Mouse (Mus musculus): ENCODE measurements around the gene Ctdnep1. TPM values are rescaled to one million over a fixed set of nuclear protein-coding genes. Genes with fewer than 3 reads are reported as not detected.

The Ctdnep1 gene
- polyA plus RNA-seq, 1 experiment from 2014 or later, result 22.6 TPM

DNA sequence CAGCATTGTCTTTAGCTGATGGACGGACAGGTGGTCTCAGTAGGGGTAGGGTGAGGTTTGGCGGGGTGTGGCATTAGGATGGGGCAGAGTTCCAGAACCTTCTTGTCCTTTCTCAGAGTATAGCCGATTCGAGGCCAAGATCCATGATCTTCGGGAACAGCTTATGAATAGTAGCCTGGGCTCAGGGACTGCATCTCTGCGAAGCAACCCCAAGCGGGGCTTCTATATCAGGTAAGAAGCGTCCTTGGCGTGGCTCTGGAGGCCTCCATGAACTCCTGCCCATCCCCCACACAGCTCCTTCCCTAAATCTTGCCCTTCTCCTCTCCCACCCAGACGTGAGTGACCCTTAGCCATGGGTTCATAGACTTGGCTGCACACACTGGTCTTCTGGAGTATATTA lies 58.7 kb downstream of the Ctdnep1 start:
- Histone ChIP-seq H3K36me3 (ENCODE audit: control insufficient read depth, insufficient read depth, low read length) (peaks cover 9% of the 10 kb centered on the region), H3K27me3 (ENCODE audit: control insufficient read depth, insufficient read depth, low read length) (no peaks in the 10 kb centered on the region), H3K4me2 (no peak overlapping the region), H3K4me3 (ENCODE audit: low read depth, low read length) (no peak overlapping the region), H3K4me1 (ENCODE audit: control insufficient read depth, insufficient read depth, low read length) (no peaks in the 10 kb centered on the region), H3K9ac (ENCODE audit: low read length) (no peak overlapping the region), H3K27ac (ENCODE audit: low read depth, low read length) (no peak overlapping the region), H3K9me3 (ENCODE audit: control insufficient read depth, low read length) (no peaks in the 10 kb centered on the region)
- 92% methylated on average over 10 of the region's 10 CpGs for WGBS
- no peak for ATAC-seq (ENCODE audit: low FRiP score)
- peak; percentile 78 for DNase-seq (ENCODE audit: low spot score, missing footprints)

DNA sequence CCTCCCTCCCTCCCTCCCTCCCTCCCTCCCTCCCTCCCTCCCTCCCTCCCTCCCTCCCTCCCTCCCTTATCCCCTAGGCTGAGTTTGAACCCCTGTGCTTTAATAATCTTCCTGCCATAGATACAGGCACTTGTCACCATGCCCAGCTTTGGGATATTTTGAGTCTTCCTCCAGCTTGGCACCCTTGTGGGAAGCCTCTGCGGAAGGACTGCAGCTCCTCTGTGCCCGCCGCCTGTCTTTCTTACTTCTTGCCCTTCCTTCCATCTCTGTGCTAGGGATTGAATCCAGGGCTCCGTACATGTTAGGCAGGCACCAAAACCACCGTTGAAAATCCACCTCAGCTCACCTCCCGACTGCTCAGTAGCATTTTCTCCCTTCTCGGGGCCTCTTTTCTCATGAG lies 59.2 kb downstream of the Ctdnep1 start:
- no peak overlapping the region for H3K4me3 ChIP-seq (ENCODE audit: low read depth, low read length)
- H3K27me3 ChIP-seq (ENCODE audit: control insufficient read depth, insufficient read depth, low read length), result no peaks in the 10 kb centered on the region
- H3K4me1 ChIP-seq (ENCODE audit: control insufficient read depth, insufficient read depth, low read length), result no peaks in the 10 kb centered on the region; the same call in 1 of the 2 replicates
- ATAC-seq (ENCODE audit: low FRiP score), result no peak
- no peak overlapping the region for H3K27ac ChIP-seq (ENCODE audit: low read depth, low read length)
- H3K36me3 ChIP-seq (ENCODE audit: control insufficient read depth, insufficient read depth, low read length), result peaks cover 11% of the 10 kb centered on the region
- no peak overlapping the region for H3K9ac ChIP-seq (ENCODE audit: low read length)
- H3K9me3 ChIP-seq (ENCODE audit: control insufficient read depth, low read length), result no peaks in the 10 kb centered on the region
- no peak overlapping the region for H3K4me2 ChIP-seq
- DNase-seq (ENCODE audit: low spot score, missing footprints), result peak; percentile 31
- 93% methylated on average over 7 of the region's 7 CpGs for WGBS

MicroRNA genes within 50 kb of the gene (microRNA counts, 519-probe panel; counts per million panel counts)
- microRNA mmu-miR-324-3p, result not detected
- microRNA mmu-miR-324-5p, result 5,247 counts per million, percentile 64 among the panel's probes with 10 or more counts

Small RNA genes within 50 kb of the gene (microRNA-seq; reads per million reads assigned to microRNA genes)
- gene Gm44349 (not detected), gene Mir324 (6,750 reads per million, percentile 93 among the genes with 10 or more reads in this experiment)

Other genes starting within 250 kb of the Ctdnep1 start
- 52.4 and 54.1 TPM in 2 replicates for gene Polr2a, start 222.5 kb upstream of the Ctdnep1 start, polyA plus RNA-seq (2014; fragmentation: Nextera tagmentation; extraction: Ambion mirVana)
- not detected in 2 replicates for gene Slc35g3, start 219.2 kb upstream of the Ctdnep1 start, polyA plus RNA-seq (2014; fragmentation: Nextera tagmentation; extraction: Ambion mirVana)
- gene Zbtb4, start 215.2 kb upstream of the Ctdnep1 start, polyA plus RNA-seq (2014; fragmentation: Nextera tagmentation; extraction: Ambion mirVana), result 0.90 and 0.91 TPM in 2 replicates
- 0.67 and 0.79 TPM in 2 replicates for gene Chrnb1, start 185.2 kb upstream of the Ctdnep1 start, polyA plus RNA-seq (2014; fragmentation: Nextera tagmentation; extraction: Ambion mirVana)
- 1.3 and 1.5 TPM in 2 replicates for gene Fgf11, start 179.3 kb upstream of the Ctdnep1 start, polyA plus RNA-seq (2014; fragmentation: Nextera tagmentation; extraction: Ambion mirVana)
- 0.20 and 0.23 TPM in 2 replicates for gene Tmem102, start 175.5 kb upstream of the Ctdnep1 start, polyA plus RNA-seq (2014; fragmentation: Nextera tagmentation; extraction: Ambion mirVana)
- gene Gm39566, start 165.9 kb upstream of the Ctdnep1 start, polyA plus RNA-seq (2014; fragmentation: Nextera tagmentation; extraction: Ambion mirVana), result not detected in 2 replicates
- gene Spem2, start 162.7 kb upstream of the Ctdnep1 start, polyA plus RNA-seq (2014; fragmentation: Nextera tagmentation; extraction: Ambion mirVana), result not detected in 2 replicates
- gene Spem1, start 159.0 kb upstream of the Ctdnep1 start, polyA plus RNA-seq (2014; fragmentation: Nextera tagmentation; extraction: Ambion mirVana), result 0.12 TPM in 1 of 2 replicates, not detected in the other
- gene Nlgn2, start 143.4 kb upstream of the Ctdnep1 start, polyA plus RNA-seq (2014; fragmentation: Nextera tagmentation; extraction: Ambion mirVana), result 9.9 and 10.3 TPM in 2 replicates
- gene Tmem256, start 142.6 kb upstream of the Ctdnep1 start, polyA plus RNA-seq (2014; fragmentation: Nextera tagmentation; extraction: Ambion mirVana), result 285 and 287 TPM in 2 replicates
- 61.7 and 65.3 TPM in 2 replicates for gene Plscr3, start 134.8 kb upstream of the Ctdnep1 start, polyA plus RNA-seq (2014; fragmentation: Nextera tagmentation; extraction: Ambion mirVana)
- gene Tnk1, start 122.4 kb upstream of the Ctdnep1 start, polyA plus RNA-seq (2014; fragmentation: Nextera tagmentation; extraction: Ambion mirVana), result 0.44 and 0.48 TPM in 2 replicates
- not detected in 2 replicates for gene Tmem95, start 103.1 kb upstream of the Ctdnep1 start, polyA plus RNA-seq (2014; fragmentation: Nextera tagmentation; extraction: Ambion mirVana)
- gene Kctd11, start 99.8 kb upstream of the Ctdnep1 start, polyA plus RNA-seq (2014; fragmentation: Nextera tagmentation; extraction: Ambion mirVana), result 3.1 and 3.9 TPM in 2 replicates
- gene Acap1, start 85.6 kb upstream of the Ctdnep1 start, polyA plus RNA-seq (2014; fragmentation: Nextera tagmentation; extraction: Ambion mirVana), result 0.36 and 0.59 TPM in 2 replicates
- 15.3 and 17.8 TPM in 2 replicates for gene 2810408A11Rik, start 80.2 kb upstream of the Ctdnep1 start, polyA plus RNA-seq (2014; fragmentation: Nextera tagmentation; extraction: Ambion mirVana)
- 15.6 and 16.3 TPM in 2 replicates for gene Neurl4, start 80.1 kb upstream of the Ctdnep1 start, polyA plus RNA-seq (2014; fragmentation: Nextera tagmentation; extraction: Ambion mirVana)
- 92.2 and 95.8 TPM in 2 replicates for gene Gps2, start 67.3 kb upstream of the Ctdnep1 start, polyA plus RNA-seq (2014; fragmentation: Nextera tagmentation; extraction: Ambion mirVana)
- gene Eif5a, start 59.2 kb upstream of the Ctdnep1 start, polyA plus RNA-seq (2014; fragmentation: Nextera tagmentation; extraction: Ambion mirVana), result 1,778 and 1,800 TPM in 2 replicates
- 3.2 and 5.1 TPM in 2 replicates for gene Ybx2, start 45.4 kb upstream of the Ctdnep1 start, polyA plus RNA-seq (2014; fragmentation: Nextera tagmentation; extraction: Ambion mirVana)
- gene Slc2a4, start 33.0 kb upstream of the Ctdnep1 start, polyA plus RNA-seq (2014; fragmentation: Nextera tagmentation; extraction: Ambion mirVana), result 6.3 and 7.8 TPM in 2 replicates
- gene Cldn7, start 16.4 kb upstream of the Ctdnep1 start, polyA plus RNA-seq (2014; fragmentation: Nextera tagmentation; extraction: Ambion mirVana), result 2.3 and 2.7 TPM in 2 replicates
- 150 and 151 TPM in 2 replicates for gene Elp5, start 1.4 kb downstream of the Ctdnep1 start, polyA plus RNA-seq (2014; fragmentation: Nextera tagmentation; extraction: Ambion mirVana)
- 566 and 590 TPM in 2 replicates for gene Gabarap, start 10.0 kb downstream of the Ctdnep1 start, polyA plus RNA-seq (2014; fragmentation: Nextera tagmentation; extraction: Ambion mirVana)
- 51.5 and 53.4 TPM in 2 replicates for gene Phf23, start 14.6 kb downstream of the Ctdnep1 start, polyA plus RNA-seq (2014; fragmentation: Nextera tagmentation; extraction: Ambion mirVana)
- 29.0 and 30.0 TPM in 2 replicates for gene Dvl2, start 19.4 kb downstream of the Ctdnep1 start, polyA plus RNA-seq (2014; fragmentation: Nextera tagmentation; extraction: Ambion mirVana)
- 46.5 and 47.8 TPM in 2 replicates for gene Acadvl, start 34.3 kb downstream of the Ctdnep1 start, polyA plus RNA-seq (2014; fragmentation: Nextera tagmentation; extraction: Ambion mirVana)
- gene Dlg4, start 35.8 kb downstream of the Ctdnep1 start, polyA plus RNA-seq (2014; fragmentation: Nextera tagmentation; extraction: Ambion mirVana), result 11.2 and 15.2 TPM in 2 replicates
- 0.23 and 0.51 TPM in 2 replicates for gene Asgr1, start 72.9 kb downstream of the Ctdnep1 start, polyA plus RNA-seq (2014; fragmentation: Nextera tagmentation; extraction: Ambion mirVana)
- not detected in 2 replicates for gene Asgr2, start 111.5 kb downstream of the Ctdnep1 start, polyA plus RNA-seq (2014; fragmentation: Nextera tagmentation; extraction: Ambion mirVana)
- gene Mgl2, start 149.2 kb downstream of the Ctdnep1 start, polyA plus RNA-seq (2014; fragmentation: Nextera tagmentation; extraction: Ambion mirVana), result 0.11 and 0.22 TPM in 2 replicates
- gene Clec10a, start 175.0 kb downstream of the Ctdnep1 start, polyA plus RNA-seq (2014; fragmentation: Nextera tagmentation; extraction: Ambion mirVana), result 0.66 and 0.89 TPM in 2 replicates
- 0.19 and 0.30 TPM in 2 replicates for gene Slc16a11, start 231.6 kb downstream of the Ctdnep1 start, polyA plus RNA-seq (2014; fragmentation: Nextera tagmentation; extraction: Ambion mirVana)
- 14.9 and 15.8 TPM in 2 replicates for gene Slc16a13, start 239.9 kb downstream of the Ctdnep1 start, polyA plus RNA-seq (2014; fragmentation: Nextera tagmentation; extraction: Ambion mirVana)
- 4.9 and 5.4 TPM in 2 replicates for gene Bcl6b, start 248.6 kb downstream of the Ctdnep1 start, polyA plus RNA-seq (2014; fragmentation: Nextera tagmentation; extraction: Ambion mirVana)